Mouse (Mus musculus) CH12.LX (cell line): ENCODE measurements around the gene Gm20388. TPM values are rescaled to one million over a fixed set of nuclear protein-coding genes. Genes with fewer than 3 reads are reported as not detected.

Source experiments
- DNase-seq: peaks from one replicate; pipeline ENCODE4 v3.0.0-alpha.2; 2013; ENCODE audit errors: extremely low read depth
- H3K27ac ChIP-seq: 2 replicates; pipeline ENCODE4 v1.5.1; 2012; ENCODE audit warnings: low read depth, mild to moderate bottlenecking, control low read depth, moderate library complexity; ENCODE audit not compliant: insufficient read depth
- H3K27me3 ChIP-seq: replicated peaks from 2 replicates; pipeline ENCODE3; 2012; ENCODE audit warnings: inconsistent platforms
- H3K36me3 ChIP-seq, 2 experiments: replicated peaks in 1 of 2; 2 replicates each; pipeline versions ENCODE3 to v1.6.1; 2012; ENCODE audit warnings: inconsistent platforms in 1 of 2, low read length in 1 of 2, mild to moderate bottlenecking in 1 of 2, mixed read lengths in 1 of 2, moderate library complexity in 1 of 2; ENCODE audit not compliant: control insufficient read depth in 1 of 2, insufficient read depth in 1 of 2
- H3K4me1 ChIP-seq, 2 experiments: 2 replicates each; pipeline ENCODE4 v1.6.1; 2012; ENCODE audit warnings: inconsistent platforms in 1 of 2, moderate library complexity in 1 of 2; ENCODE audit not compliant: insufficient read depth in 2 of 2, control insufficient read depth in 1 of 2
- H3K4me2 ChIP-seq: 2 replicates; pipeline ENCODE4 v1.6.1; 2012; ENCODE audit warnings: low read depth, mild to moderate bottlenecking, control low read depth; ENCODE audit not compliant: poor library complexity, insufficient read depth, severe bottlenecking
- H3K4me3 ChIP-seq, 3 experiments: fragments of 150-350 bp in 1 of 3; sonication (generic) in 1 of 3; replicated peaks in 1 of 3; 2 replicates each; pipeline versions ENCODE3 to v1.5.1; 2011 to 2012; ENCODE audit warnings: low read depth in 2 of 3, low read length in 2 of 3, mild to moderate bottlenecking in 2 of 3, moderate library complexity in 2 of 3, control low read depth in 1 of 3, improper control_type of control experiment in 1 of 3, inconsistent platforms in 1 of 3, mixed read lengths in 1 of 3; ENCODE audit not compliant: poor library complexity in 1 of 3
- H3K79me2 ChIP-seq: replicated peaks from 2 replicates; pipeline ENCODE4 v1.6.1; 2012; ENCODE audit warnings: mild to moderate bottlenecking, moderate library complexity; ENCODE audit not compliant: control insufficient read depth, poor library complexity, insufficient read depth, severe bottlenecking; ENCODE audit errors: extremely low read depth
- H3K9ac ChIP-seq: 2 replicates; pipeline ENCODE4 v1.6.1; 2012; ENCODE audit warnings: low read depth, mild to moderate bottlenecking, control low read depth, moderate library complexity; ENCODE audit not compliant: insufficient read depth
- H3K9me3 ChIP-seq: replicated peaks from 2 replicates; pipeline ENCODE3; 2012; ENCODE audit warnings: low read length, inconsistent platforms, mixed read lengths
- BHLHE40 ChIP-seq: IDR thresholded peaks from 2 replicates; pipeline ENCODE4 v1.6.1; 2011; ENCODE audit warnings: mild to moderate bottlenecking, low read depth, low read length, improper control_type of control experiment
- E2F4 ChIP-seq: IDR thresholded peaks from 2 replicates; pipeline ENCODE4 v1.6.1; 2011; ENCODE audit warnings: low read depth, low read length, improper control_type of control experiment; ENCODE audit not compliant: insufficient replicate concordance
- ELF1 ChIP-seq: IDR thresholded peaks from 2 replicates; pipeline ENCODE4 v1.6.1; 2014; ENCODE audit warnings: low read depth, mild to moderate bottlenecking, inconsistent platforms, low read length, improper control_type of control experiment
- ETS1 ChIP-seq: conservative IDR thresholded peaks from 2 replicates; pipeline ENCODE4 v1.6.1; 2012; ENCODE audit warnings: low read depth, mild to moderate bottlenecking, inconsistent platforms, low read length, improper control_type of control experiment, moderate library complexity
- GABPA ChIP-seq: IDR thresholded peaks from 2 replicates; pipeline ENCODE4 v1.6.1; 2012; ENCODE audit warnings: low read depth, low read length, improper control_type of control experiment, inconsistent platforms; ENCODE audit not compliant: insufficient replicate concordance
- HCFC1 ChIP-seq: IDR thresholded peaks from 2 replicates; pipeline ENCODE4 v1.6.1; 2012; ENCODE audit warnings: low read depth, mild to moderate bottlenecking, inconsistent platforms, low read length, improper control_type of control experiment
- IRF4 ChIP-seq: IDR thresholded peaks from 2 replicates; pipeline ENCODE4 v1.6.1; 2014; ENCODE audit warnings: low read depth, mild to moderate bottlenecking, inconsistent platforms, low read length, improper control_type of control experiment
- KAT2A ChIP-seq: IDR thresholded peaks from 2 replicates; pipeline ENCODE4 v1.6.1; 2012; ENCODE audit warnings: low read length, improper control_type of control experiment, inconsistent platforms; ENCODE audit not compliant: insufficient replicate concordance
- MAX ChIP-seq: IDR thresholded peaks from 2 replicates; pipeline ENCODE4 v1.6.1; 2011; ENCODE audit warnings: low read length, improper control_type of control experiment
- MAZ ChIP-seq: IDR thresholded peaks from 2 replicates; pipeline ENCODE4 v1.6.1; 2012; ENCODE audit warnings: low read depth, mild to moderate bottlenecking, inconsistent platforms, low read length, improper control_type of control experiment, moderate library complexity
- MEF2A ChIP-seq: IDR thresholded peaks from 2 replicates; pipeline ENCODE4 v1.6.1; 2014; ENCODE audit warnings: low read depth, mild to moderate bottlenecking, inconsistent platforms, low read length, improper control_type of control experiment, borderline replicate concordance
- MXI1 ChIP-seq: IDR thresholded peaks from 2 replicates; pipeline ENCODE4 v1.6.1; 2011; ENCODE audit warnings: mild to moderate bottlenecking, low read depth, low read length, improper control_type of control experiment
- MYC ChIP-seq: IDR thresholded peaks from 2 replicates; pipeline ENCODE4 v1.6.1; 2011; ENCODE audit warnings: low read depth, mild to moderate bottlenecking, improper control_type of control experiment, low read length
- NELFE ChIP-seq: IDR thresholded peaks from 2 replicates; pipeline ENCODE4 v1.6.1; 2011; ENCODE audit warnings: low read depth, low read length, improper control_type of control experiment
- NRF1 ChIP-seq: IDR thresholded peaks from 2 replicates; pipeline ENCODE4 v1.6.1; 2014; ENCODE audit warnings: low read depth, mild to moderate bottlenecking, inconsistent platforms, low read length, improper control_type of control experiment, moderate library complexity
- PAX5 ChIP-seq: IDR thresholded peaks from 2 replicates; pipeline ENCODE4 v1.6.1; 2012; ENCODE audit warnings: low read length, inconsistent platforms, mixed read lengths
- POLR2A ChIP-seq: IDR thresholded peaks from 2 replicates; pipeline ENCODE4 v1.6.1; 2011; ENCODE audit warnings: low read depth, mild to moderate bottlenecking, improper control_type of control experiment, low read length
- POLR2AphosphoS2 ChIP-seq: IDR thresholded peaks from 2 replicates; pipeline ENCODE4 v1.6.1; 2011; ENCODE audit warnings: low read depth, low read length, improper control_type of control experiment
- RAD21 ChIP-seq: IDR thresholded peaks from 2 replicates; pipeline ENCODE4 v1.6.1; 2011; ENCODE audit warnings: low read depth, mild to moderate bottlenecking, low read length, improper control_type of control experiment, moderate library complexity
- RCOR1 ChIP-seq: conservative IDR thresholded peaks from 2 replicates; pipeline ENCODE4 v1.6.1; 2012; ENCODE audit warnings: low read depth, mild to moderate bottlenecking, inconsistent platforms, low read length, improper control_type of control experiment
- SIN3A ChIP-seq: IDR thresholded peaks from 2 replicates; pipeline ENCODE4 v1.6.1; 2012; ENCODE audit warnings: low read length, improper control_type of control experiment, inconsistent platforms
- TBP ChIP-seq: conservative IDR thresholded peaks from 2 replicates; pipeline ENCODE4 v1.6.1; 2011; ENCODE audit warnings: low read depth, low read length, improper control_type of control experiment
- TCF12 ChIP-seq: IDR thresholded peaks from 2 replicates; pipeline ENCODE4 v1.6.1; 2014; ENCODE audit warnings: low read depth, mild to moderate bottlenecking, inconsistent platforms, low read length, improper control_type of control experiment
- UBTF ChIP-seq: IDR thresholded peaks from 2 replicates; pipeline ENCODE4 v1.6.1; 2012; ENCODE audit warnings: low read depth, mild to moderate bottlenecking, inconsistent platforms, low read length, improper control_type of control experiment, moderate library complexity
- USF2 ChIP-seq: conservative IDR thresholded peaks from 2 replicates; pipeline ENCODE4 v1.6.1; 2011; ENCODE audit warnings: low read depth, low read length, improper control_type of control experiment
- ZC3H11A ChIP-seq: IDR thresholded peaks from 2 replicates; pipeline ENCODE4 v1.6.1; 2012; ENCODE audit warnings: low read depth, mild to moderate bottlenecking, inconsistent platforms, low read length, improper control_type of control experiment
- ZMIZ1 ChIP-seq: IDR thresholded peaks from 2 replicates; pipeline ENCODE4 v1.6.1; 2012; ENCODE audit warnings: low read depth, mild to moderate bottlenecking, inconsistent platforms, low read length, improper control_type of control experiment
- dilution Hi-C: fragments of 300-500 bp; cut with MboI; formaldehyde crosslinking; loops from 2 replicates; pipeline ENCODE4 v1.14.3; 2020; ENCODE audit warnings: low sequenced_read_pairs; ENCODE audit not compliant: extremely low pct_unique_long_range_greater_than_20kb, extremely low pct_ligation_motif_present
- in situ Hi-C: fragments of 300-500 bp; cut with MboI; formaldehyde crosslinking; loops from 3 replicates; pipeline ENCODE4 v1.14.3; 2019; ENCODE audit warnings: low sequenced_read_pairs, low pct_ligation_motif_present, low pct_unique_long_range_greater_than_20kb, mixed read lengths
- polyA plus RNA-seq: library from polyadenylated mRNA; unstranded; fragments of >175 nt; gene quantifications from 2 replicates; pipeline ENCODE4 v1.2.1, GENCODE M21; 2012; ENCODE audit warnings: low read depth; ENCODE audit not compliant: insufficient read length
- total RNA-seq, 2 experiments: library from RNA; depleted of rRNA; stranded (reverse); fragments of 300-350 nt in 1 of 2; fragments of >200 nt in 1 of 2; gene quantifications; 2 replicates each; pipeline ENCODE4 v1.2.3; 2012 to 2014

Gene Gm20388
- total and polyA plus RNA-seq, 3 experiments = 14.8 to 26.3 (median 22.2) TPM

GRCm38 (mm10) chr8:121829048-121829776 is 1918.6 kb downstream of the Gm20388 start, which contains the start of gene Klhdc4:
Klhdc4 (minus strand) TSS chr8:121829569.
- peak within 1 kb of the TSS; percentile 84 to 98 (median 90) for H3K4me3 ChIP-seq
- H3K9me3 ChIP-seq = no peaks in the 10 kb centered on the region
- H3K9ac ChIP-seq = peak within 1 kb of the TSS; percentile 76
- in situ Hi-C loops (no loop called here), dilution Hi-C loops (no loop called here)
- TF ChIP-seq ELF1 = peak; percentile 79
- no peak; the same call in 1 of the 2 replicates for TF ChIP-seq GABPA
- TF ChIP-seq TBP = peak; percentile 83
- TF ChIP-seq PAX5 = no peak
- no peak for TF ChIP-seq RAD21
- TF ChIP-seq ETS1 = 0 out of 2 replicates have a peak, but pooled peaks have one; percentile 9
- peak; percentile 79 for TF ChIP-seq NELFE
- peak; percentile 98 for TF ChIP-seq HCFC1
- peak; percentile 61; the same call in 1 of the 2 replicates for TF ChIP-seq MEF2A
- TF ChIP-seq POLR2AphosphoS2 = peak; percentile 80; the same call in 1 of the 2 replicates
- TF ChIP-seq E2F4 = no peak
- TF ChIP-seq IRF4 = peak; percentile 88
- no peak for TF ChIP-seq MAZ
- peak; percentile 30; the same call in 1 of the 2 replicates for TF ChIP-seq UBTF
- TF ChIP-seq SIN3A = peak; percentile 94
- TF ChIP-seq POLR2A = peak; percentile 83
- peak; percentile 94 for TF ChIP-seq MAX
- no peak for TF ChIP-seq ZC3H11A
- peak; percentile 92; the same call in 1 of the 2 replicates for TF ChIP-seq KAT2A
- TF ChIP-seq USF2 = no peak; the same call in 1 of the 2 replicates
- TF ChIP-seq MYC = peak; percentile 93
- TF ChIP-seq NRF1 = peak; percentile 16; the same call in 1 of the 2 replicates
- peak; percentile 85 for TF ChIP-seq BHLHE40
- TF ChIP-seq ZMIZ1 = no peak; the same call in 1 of the 2 replicates
- TF ChIP-seq TCF12 = peak; percentile 92
- TF ChIP-seq RCOR1 = 0 out of 2 replicates have a peak, but pooled peaks have one; percentile 12
- peak; percentile 94 for TF ChIP-seq MXI1
- peaks cover 7 to 24% of the 10 kb centered on the region in 2 experiments; a peak in 3 of 4 replicates for H3K4me1 ChIP-seq
- peak within 1 kb of the TSS; percentile 88 for H3K4me2 ChIP-seq
- peak within 1 kb of the TSS; percentile 3; the same call in 1 of the 2 replicates for H3K27ac ChIP-seq
- no peaks in the 10 kb centered on the region for H3K27me3 ChIP-seq
- peak; percentile 93 for DNase-seq
- peaks cover 21% of the 10 kb centered on the region for H3K79me2 ChIP-seq
- peaks cover 0 to 6% of the 10 kb centered on the region in 2 experiments for H3K36me3 ChIP-seq
